Mouse (Mus musculus): ENCODE measurements around the gene Gm10837.

- TF ChIP-seq CTCF (IDR thresholded peaks at IDR 0.05; ENCODE audit: low read depth): no peak
- TF ChIP-seq EP300 (optimal IDR thresholded peaks at IDR 0.05): no peak
Measured at GRCm38 (mm10) chr14:122472161-122472560, 18.2 kb upstream of the Gm10837 start.
